Mouse (Mus musculus): ENCODE measurements around the gene Tpcn1. TPM values are rescaled to one million over a fixed set of nuclear protein-coding genes. Genes with fewer than 3 reads are reported as not detected.

Gene Tpcn1
- total and polyA plus RNA-seq, 3 experiments: 38.1 to 59.8 (median 51.3) TPM

- no peak for DNase-seq
These were observed 30.4 kb downstream of the Tpcn1 start for GRCm38 (mm10) chr5:120558041-120558440.

GRCm38 (mm10) chr5:120555871-120556270, 32.6 kb downstream of the Tpcn1 start:
- no peak for DNase-seq

- DNase-seq: no peak
These were observed 37.8 kb downstream of the Tpcn1 start for GRCm38 (mm10) chr5:120550673-120551072.

- no peak for DNase-seq
These were observed 38.3 kb downstream of the Tpcn1 start for GRCm38 (mm10) chr5:120550137-120550536.

DNA sequence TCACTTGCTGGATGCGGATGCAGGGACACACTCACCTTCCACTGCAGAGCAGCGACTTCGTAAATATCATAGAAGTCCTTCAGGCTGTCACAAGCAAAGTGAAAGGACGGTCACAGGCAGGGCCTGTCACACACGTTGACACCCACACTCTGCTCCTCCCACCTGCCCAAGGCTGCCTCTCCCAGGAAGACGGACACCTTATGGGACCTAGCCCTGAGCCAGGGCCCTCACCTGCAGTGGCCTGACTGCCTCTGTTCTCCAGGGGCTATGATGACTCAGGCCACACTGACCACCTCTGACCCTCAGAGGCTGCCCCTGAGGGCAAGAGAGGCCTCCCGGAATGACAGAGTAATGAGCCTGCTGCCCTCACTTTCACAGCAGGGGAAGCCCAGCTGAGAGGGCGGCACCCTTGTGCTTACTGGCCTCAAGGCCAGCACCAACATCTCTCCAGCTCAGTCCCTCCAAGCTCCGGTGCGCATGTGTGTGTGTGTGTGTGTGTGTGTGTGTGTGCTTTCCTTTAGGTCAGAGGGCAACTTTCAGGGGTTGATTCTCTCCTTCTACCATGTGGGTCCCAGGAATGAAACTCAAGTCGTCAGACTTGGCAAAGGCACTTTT, 40.1 kb downstream of the Tpcn1 start:
- DNase-seq: peak; percentile 44

DNA sequence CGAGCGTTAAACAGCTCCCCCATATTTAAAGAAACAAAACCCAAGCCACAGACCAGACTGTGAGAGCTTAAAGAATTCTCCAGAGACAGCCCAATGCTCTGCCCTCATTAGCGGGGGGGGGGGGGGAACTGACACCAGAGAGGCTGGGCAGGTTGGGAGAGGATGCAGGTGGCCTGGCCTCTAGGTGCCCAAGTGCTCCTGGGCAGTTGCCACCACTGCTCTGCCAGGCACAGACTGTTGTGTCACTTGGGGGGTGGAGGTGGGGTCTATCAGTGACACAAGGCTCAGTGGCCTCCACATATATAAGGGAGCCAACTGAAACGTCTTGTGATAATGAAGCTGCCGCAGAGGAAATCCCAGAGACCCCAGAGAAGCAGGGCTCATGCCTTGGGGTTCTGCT, 51.8 kb downstream of the Tpcn1 start:
- DNase-seq: no peak

DNA sequence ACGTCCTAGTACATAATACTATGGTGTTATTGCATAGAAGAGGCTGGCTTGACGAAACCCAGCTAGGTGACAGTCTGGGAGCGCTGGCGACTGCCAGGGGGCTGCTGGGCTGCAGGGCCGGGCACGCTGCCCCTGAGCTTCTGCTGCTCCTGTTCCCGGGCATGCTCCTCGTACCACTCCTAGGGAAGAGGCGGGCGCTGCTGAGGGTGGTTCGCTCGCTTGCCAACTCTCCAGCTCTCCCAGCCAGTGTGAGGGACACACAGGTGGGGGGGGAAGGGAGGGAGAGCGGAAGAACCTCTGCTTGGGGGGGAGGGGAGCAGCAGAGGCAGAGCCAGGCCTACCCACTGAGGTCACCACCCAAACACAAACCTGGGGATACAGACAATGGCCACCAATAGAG, 52.4 kb downstream of the Tpcn1 start:
- no peak for DNase-seq

DNA sequence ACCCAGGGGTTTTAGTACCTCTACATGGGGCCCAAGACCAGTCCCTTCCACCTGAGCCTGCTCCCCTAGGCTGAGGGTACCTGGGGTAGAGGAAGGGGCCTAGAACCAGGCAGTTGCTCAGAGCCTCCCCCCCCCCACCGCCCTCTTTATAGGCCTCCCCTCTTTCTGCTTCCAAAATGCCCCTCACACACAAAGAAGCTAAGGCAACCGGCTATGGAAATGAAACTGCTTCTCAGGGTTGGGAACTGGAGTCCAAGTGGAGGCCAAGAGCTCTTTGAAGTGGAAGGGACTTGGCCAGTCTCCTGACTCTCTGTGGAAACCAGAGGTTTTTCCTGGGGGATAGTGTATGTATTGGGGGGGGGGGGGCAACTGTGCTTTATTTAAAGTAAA, 53.8 kb downstream of the Tpcn1 start:
- DNase-seq: no peak

- no peak for DNase-seq
These were observed 54.3 kb downstream of the Tpcn1 start for GRCm38 (mm10) chr5:120534071-120534685.

- DNase-seq: no peak
These were observed 56.8 kb downstream of the Tpcn1 start for GRCm38 (mm10) chr5:120531631-120532030.

- no peak for DNase-seq
These were observed 61.0 kb downstream of the Tpcn1 start for GRCm38 (mm10) chr5:120527296-120527964.

DNA sequence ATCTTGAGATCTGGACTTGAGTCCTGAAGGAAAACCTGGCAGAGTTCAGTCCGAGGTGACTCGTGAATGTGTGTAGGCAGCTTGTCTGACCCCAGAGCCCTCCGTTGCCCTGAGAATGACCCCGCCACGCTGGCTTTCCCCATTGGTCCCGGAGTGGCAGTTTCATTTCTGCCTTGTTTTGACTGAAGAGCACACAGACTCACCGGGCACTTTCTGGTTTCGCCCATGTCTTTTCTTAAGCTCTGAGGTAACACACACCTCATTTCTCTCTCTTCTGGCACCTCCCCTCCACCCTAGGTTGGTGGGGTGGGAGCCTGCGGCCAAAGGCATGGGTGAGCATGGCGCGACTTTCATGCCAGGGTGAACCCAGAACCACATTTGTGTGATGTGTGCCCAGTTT, 62.2 kb downstream of the Tpcn1 start:
- no peak for DNase-seq

DNA sequence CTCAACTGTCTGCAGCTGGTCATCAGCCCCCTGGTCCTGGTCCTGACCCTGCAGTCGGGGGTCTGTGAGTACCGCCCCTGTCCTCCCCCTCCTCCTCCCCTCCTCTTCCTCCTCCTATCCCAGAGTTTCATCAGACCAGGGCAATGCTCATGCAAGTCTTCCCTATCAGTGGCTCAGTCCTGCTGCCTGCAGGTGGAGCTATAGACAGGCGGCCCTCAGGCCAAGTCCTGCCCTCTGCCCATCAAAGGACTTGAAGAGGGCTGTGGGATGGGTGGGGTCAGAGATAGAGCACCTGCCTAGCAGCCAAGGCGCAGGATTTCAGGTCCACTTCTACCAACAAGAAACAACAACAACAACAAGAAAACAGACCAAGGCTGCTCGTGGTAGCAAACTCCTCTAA, 62.7 kb downstream of the Tpcn1 start:
- DNase-seq: no peak

DNA sequence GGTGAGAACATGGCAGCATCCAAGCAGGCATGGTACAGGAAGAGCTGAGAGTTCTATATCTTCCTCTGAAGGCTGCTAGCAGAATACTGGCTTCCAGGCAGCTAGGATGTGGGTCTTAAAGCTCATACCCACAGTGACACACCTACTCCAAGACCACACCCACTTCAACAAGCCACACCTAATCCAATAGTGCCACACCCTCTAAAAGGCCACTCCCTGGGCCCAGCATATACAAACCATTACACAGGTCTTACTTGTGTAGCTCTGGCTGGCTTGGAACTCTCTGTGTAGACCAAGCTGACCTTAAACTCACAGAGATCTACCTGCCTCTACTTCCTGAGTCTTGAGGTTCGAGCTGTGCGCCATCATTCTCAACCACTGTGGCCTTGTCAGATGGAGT, 63.7 kb downstream of the Tpcn1 start:
- DNase-seq: no peak

DNA sequence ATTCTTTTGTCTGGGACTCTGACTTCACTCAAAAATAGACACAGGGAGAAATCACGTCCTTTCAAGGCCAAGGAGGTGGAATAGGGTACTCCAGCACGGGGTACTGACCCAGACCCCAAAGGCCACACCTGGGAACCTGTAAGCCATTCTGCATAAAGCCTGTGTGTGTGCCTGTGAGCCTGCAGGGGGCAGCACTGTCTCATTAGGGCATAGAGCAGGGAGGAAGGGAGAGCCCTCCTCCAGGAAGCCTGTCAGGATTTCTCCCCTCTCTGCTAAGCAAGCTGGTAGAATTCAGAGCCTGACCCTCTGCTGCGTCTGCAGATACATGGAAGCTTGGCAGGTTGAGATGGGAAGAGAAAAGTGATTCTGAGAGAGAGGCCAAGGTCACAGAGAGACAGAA, 65.8 kb downstream of the Tpcn1 start:
- no peak for DNase-seq

- peak; percentile 76 for DNase-seq
These were observed 70.9 kb downstream of the Tpcn1 start for GRCm38 (mm10) chr5:120517552-120517951.

DNA sequence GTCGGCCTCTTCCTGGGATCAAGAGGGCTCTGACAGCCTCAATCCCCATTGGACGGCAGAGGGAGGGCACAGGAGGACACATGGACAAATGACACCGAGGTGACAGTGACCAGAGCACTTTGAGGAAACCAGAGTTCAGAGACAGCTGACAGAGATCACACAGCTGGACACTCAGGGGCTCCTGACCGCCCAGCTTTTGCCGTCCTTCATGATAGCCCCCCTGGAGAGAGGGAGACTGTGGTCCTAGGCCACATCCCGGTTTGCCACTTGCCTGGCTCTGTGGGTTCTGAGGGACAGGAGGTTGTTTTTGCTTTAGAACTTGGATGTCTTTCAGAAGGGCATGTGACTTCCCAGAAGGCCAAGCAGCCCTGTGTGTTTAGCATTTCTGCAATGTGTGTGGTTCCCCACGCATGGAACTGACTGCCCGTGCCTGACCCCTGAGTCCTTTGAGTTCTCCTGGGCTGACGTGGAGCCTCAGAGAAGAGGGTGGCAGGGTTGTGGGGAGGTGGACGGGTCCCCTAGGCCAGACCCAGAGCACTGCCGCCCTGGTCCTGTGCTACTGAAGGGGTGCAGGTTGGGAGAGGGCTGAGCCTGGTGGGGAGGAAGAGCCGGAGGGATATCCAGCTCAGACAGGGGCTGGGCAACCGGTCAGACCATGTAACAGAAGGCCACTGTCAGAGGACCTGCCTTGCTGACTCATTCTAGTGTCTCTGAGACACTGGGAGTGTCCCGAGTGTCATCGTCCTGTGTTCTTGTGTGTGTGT, 72.1 kb downstream of the Tpcn1 start:
- DNase-seq: peak; percentile 78

- DNase-seq: no peak
These were observed 73.0 kb downstream of the Tpcn1 start for GRCm38 (mm10) chr5:120515451-120515850.

DNA sequence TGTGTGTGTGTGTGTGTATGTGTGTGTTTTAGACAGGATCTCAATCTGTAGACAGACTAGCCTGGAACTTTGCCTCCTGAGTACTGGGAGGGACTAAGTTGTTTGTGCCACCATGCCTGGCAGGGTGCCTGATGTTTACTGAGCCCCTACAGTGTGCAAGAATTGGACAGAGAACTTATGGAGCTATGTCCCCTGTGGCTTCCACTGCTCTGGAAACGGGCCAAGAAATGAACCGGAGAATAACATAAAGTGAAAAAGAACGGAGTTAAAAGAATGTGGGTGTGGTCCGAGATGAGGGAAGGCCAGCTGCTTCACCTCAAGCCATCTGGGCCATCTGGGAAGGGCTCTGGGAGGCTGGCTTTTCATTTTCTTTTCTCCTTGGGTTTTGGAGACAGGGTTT, 73.7 kb downstream of the Tpcn1 start:
- DNase-seq: no peak

- peak; percentile 84 for DNase-seq
These were observed 74.3 kb downstream of the Tpcn1 start for GRCm38 (mm10) chr5:120514031-120514677.

DNA sequence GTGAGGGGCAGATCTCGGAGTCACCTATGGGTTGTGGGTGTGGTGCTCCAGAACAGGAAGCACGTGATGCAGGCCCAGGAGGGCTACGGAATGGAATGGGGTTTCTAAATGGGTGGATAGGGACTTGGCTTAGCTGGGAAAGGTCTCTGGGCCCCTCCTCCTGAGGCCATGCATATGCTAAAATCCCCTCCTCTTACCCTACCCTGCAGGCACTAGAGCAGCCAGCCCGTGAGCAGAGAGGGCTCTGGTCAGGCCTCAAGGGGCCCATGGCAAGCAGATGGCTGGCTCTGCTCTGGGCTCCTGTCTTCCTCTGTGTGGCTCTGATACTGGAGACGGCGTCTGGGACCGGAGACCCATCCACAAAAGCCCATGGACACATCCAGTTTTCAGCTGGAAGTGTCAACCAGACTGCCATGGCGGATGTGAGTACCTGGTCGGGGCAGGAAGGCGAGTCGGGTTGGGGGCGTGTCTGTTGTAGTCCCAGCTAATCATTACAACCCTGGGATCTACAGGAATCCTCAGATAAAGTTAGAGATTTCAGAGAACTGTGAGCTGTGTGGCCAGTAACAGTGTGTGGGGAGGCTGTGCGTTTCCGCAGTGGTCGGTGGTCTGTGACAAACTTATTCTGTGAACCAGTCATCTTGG, 75.4 kb downstream of the Tpcn1 start:
- DNase-seq: no peak

Measured in adrenal gland, adult 2 months (tissue).